Mouse (Mus musculus) intestine, embryonic 16.5 days (tissue): ENCODE data around the gene Fkbp11. TPM values are rescaled to one million over a fixed set of nuclear protein-coding genes. Genes with fewer than 3 reads are reported as not detected.
A peak's percentile ranks its signal among the peaks of the same experiment; 100 is the strongest.
"Not testable (repeated sequence)": the region's sequence is repeated elsewhere in the genome, so short reads cannot be mapped to it uniquely, and the experiment has no call there.

Source experiments
- ATAC-seq: fragments of 200-750 bp; cut with Nextera tagmentation; 2 replicates; pipeline ENCODE4 v1.8.0; 2017; ENCODE audit warnings: moderate TSS enrichment, moderate library complexity
- H3K27ac ChIP-seq: fragments of 300-500 bp; sonication (generic); 2 replicates; pipeline ENCODE4 v1.5.1; 2014; ENCODE audit warnings: mild to moderate bottlenecking, low read length
- H3K27me3 ChIP-seq: fragments of 300-500 bp; sonication (generic); replicated peaks from 2 replicates; pipeline ENCODE4 v1.6.1; 2014; ENCODE audit warnings: low read length, control low read depth, mixed read lengths; ENCODE audit not compliant: control insufficient read depth, insufficient read depth
- H3K36me3 ChIP-seq: fragments of 300-500 bp; sonication (generic); 2 replicates; pipeline ENCODE4 v1.6.1; 2014; ENCODE audit warnings: low read length, control low read depth; ENCODE audit not compliant: control insufficient read depth, insufficient read depth
- H3K4me1 ChIP-seq: fragments of 300-500 bp; sonication (generic); 2 replicates; pipeline ENCODE4 v1.6.1; 2014; ENCODE audit warnings: low read length, control low read depth, mixed read lengths; ENCODE audit not compliant: control insufficient read depth, insufficient read depth
- H3K4me2 ChIP-seq: fragments of 300-500 bp; sonication (generic); 2 replicates; pipeline ENCODE4 v1.6.1; 2014; ENCODE audit warnings: low read depth, low read length, control low read depth
- H3K4me3 ChIP-seq: fragments of 300-500 bp; sonication (generic); 2 replicates; pipeline ENCODE4 v1.5.1; 2014; ENCODE audit warnings: mild to moderate bottlenecking, low read length
- H3K9ac ChIP-seq: fragments of 300-500 bp; sonication (generic); 2 replicates; pipeline ENCODE4 v1.6.1; 2014; ENCODE audit warnings: low read depth, low read length
- H3K9me3 ChIP-seq: fragments of 300-500 bp; sonication (generic); 2 replicates; pipeline ENCODE4 v1.6.1; 2016; ENCODE audit warnings: low read length, control low read depth; ENCODE audit not compliant: control insufficient read depth
- WGBS: fragments of 180-500 bp; shearing (Covaris S2); extraction: QIAGEN DNeasy Blood & Tissue Kit; methylation state at CpG from one replicate; pipeline ENCODE4 v1.1.7; 2014; 5-methylcytosine and 5-hydroxymethylcytosine counted together
- polyA plus RNA-seq: library from polyadenylated mRNA; unstranded; fragments of >200 nt; fragmentation: Nextera tagmentation; extraction: Ambion mirVana; gene quantifications from 2 replicates; pipeline ENCODE4 v1.2.1, GENCODE M21; 2015

Gene Fkbp11
- polyA plus RNA-seq, 1 experiment from 2014 or later: 96.8 TPM

- not testable (repeated sequence) for H3K27me3 ChIP-seq, H3K4me3 ChIP-seq, H3K9ac ChIP-seq, H3K4me1 ChIP-seq, H3K27ac ChIP-seq, H3K9me3 ChIP-seq, H3K4me2 ChIP-seq, ATAC-seq
- peaks cover 15% of the 10 kb centered on the region; the same call in 1 of the 2 replicates for H3K36me3 ChIP-seq
- WGBS: 87% methylated on average over 3 of the region's 3 CpGs
Measured at GRCm38 (mm10) chr15:98743863-98744262, 15.9 kb upstream of the Fkbp11 start.

GRCm38 (mm10) chr15:98742766-98743428 lies 14.9 kb upstream of the Fkbp11 start:
- Histone ChIP-seq H3K4me3 (no peak overlapping the region), H3K27ac (no peak overlapping the region), H3K9me3 (no peaks in the 10 kb centered on the region), H3K36me3 (peaks cover 19% of the 10 kb centered on the region; the same call in 1 of the 2 replicates), H3K4me2 (no peak overlapping the region), H3K27me3 (no peaks in the 10 kb centered on the region), H3K9ac (no peak overlapping the region), H3K4me1 (peaks cover 1% of the 10 kb centered on the region)
- ATAC-seq: no peak
- WGBS: 77% methylated on average over 8 of the region's 8 CpGs

- Histone ChIP-seq H3K9me3 (no peaks in the 10 kb centered on the region), H3K27me3 (no peaks in the 10 kb centered on the region), H3K36me3 (peaks cover 30% of the 10 kb centered on the region; the same call in 1 of the 2 replicates), H3K4me3 (no peak overlapping the region), H3K4me2 (no peak overlapping the region), H3K27ac (no peak overlapping the region), H3K4me1 (peaks cover under 1% of the 10 kb centered on the region; the same call in 1 of the 2 replicates), H3K9ac (no peak overlapping the region)
- ATAC-seq: no peak
- 86% methylated on average over 8 of the region's 8 CpGs for WGBS
Measured at GRCm38 (mm10) chr15:98740219-98740618, 12.2 kb upstream of the Fkbp11 start.

DNA sequence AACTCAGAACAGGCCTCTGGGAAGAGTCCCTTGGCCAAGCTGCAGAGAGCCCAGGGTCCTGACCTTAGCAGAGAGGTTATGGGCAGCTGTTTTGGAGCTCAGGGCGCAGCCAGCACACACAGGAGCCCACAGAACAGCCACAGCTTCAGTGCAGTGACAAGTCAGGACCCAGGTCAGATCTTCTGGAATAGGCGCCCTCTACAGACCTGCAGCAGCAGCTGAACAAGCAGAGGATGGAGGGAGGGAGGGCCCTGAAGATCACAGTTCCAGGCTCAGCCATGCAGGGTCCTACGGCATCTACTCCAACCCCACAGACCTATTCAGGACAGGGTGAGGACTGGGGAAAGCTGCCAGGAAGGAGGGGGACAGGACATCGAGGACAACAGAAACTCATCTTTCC lies 10.8 kb upstream of the Fkbp11 start:
- Histone ChIP-seq H3K9me3 (no peaks in the 10 kb centered on the region), H3K4me2 (no peak overlapping the region), H3K27ac (no peak overlapping the region), H3K9ac (no peak overlapping the region), H3K27me3 (no peaks in the 10 kb centered on the region), H3K36me3 (peaks cover 30% of the 10 kb centered on the region; the same call in 1 of the 2 replicates), H3K4me3 (no peak overlapping the region), H3K4me1 (peaks cover 2% of the 10 kb centered on the region; the same call in 1 of the 2 replicates)
- WGBS: 73% methylated on average over 4 of the region's 4 CpGs
- ATAC-seq: no peak

DNA sequence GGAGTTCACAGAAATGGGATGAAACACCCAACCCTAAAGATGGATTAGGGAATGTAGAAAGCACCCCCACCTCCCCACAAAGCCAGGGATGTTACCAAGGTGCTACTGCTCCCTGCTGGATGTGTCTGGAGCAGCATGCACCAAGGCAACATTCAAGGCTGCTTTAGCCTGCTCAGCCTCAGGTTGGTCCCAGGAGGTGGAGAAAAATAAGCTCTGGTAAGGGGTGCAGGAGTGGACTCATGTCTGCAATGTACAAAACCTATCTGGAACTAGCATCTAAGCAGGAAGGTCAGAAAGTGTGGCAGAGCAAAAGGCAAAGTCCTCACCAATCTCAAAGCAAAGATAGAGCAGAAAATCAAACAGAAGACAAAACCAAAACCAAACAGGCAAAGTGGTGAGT lies 9.9 kb upstream of the Fkbp11 start:
- Histone ChIP-seq H3K36me3 (peaks cover 30% of the 10 kb centered on the region; the same call in 1 of the 2 replicates), H3K4me3 (no peak overlapping the region), H3K9me3 (no peaks in the 10 kb centered on the region), H3K27ac (no peak overlapping the region), H3K9ac (no peak overlapping the region), H3K27me3 (no peaks in the 10 kb centered on the region), H3K4me1 (0 out of 2 replicates have a peak, but pooled peaks cover 6% of the 10 kb centered on the region), H3K4me2 (no peak overlapping the region)
- no peak for ATAC-seq

DNA sequence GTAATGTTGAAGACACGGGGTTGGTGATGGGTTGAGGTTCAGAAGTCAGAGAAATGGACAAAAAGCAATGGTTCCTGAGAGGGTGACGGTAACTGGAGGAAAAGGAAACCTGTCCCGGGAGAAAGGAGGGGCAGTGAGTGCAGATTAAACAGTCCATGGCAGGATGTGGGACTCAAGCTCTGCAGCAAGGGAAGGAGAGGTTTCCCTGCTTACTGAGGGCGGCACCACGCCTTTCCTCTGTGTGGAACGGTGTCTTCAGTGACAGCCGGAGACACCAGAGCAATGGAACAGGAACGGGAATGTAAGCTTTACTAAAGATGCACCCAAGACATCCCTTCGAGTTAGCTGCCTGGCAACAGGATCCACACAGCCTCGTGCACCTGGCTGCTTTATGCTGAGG lies 8.5 kb upstream of the Fkbp11 start:
- peaks cover 30% of the 10 kb centered on the region; the same call in 1 of the 2 replicates for H3K36me3 ChIP-seq
- H3K9me3 ChIP-seq: no peaks in the 10 kb centered on the region
- no peak overlapping the region for H3K4me2 ChIP-seq
- no peak for ATAC-seq
- H3K27me3 ChIP-seq: no peaks in the 10 kb centered on the region
- no peak overlapping the region; the same call in 1 of the 2 replicates for H3K27ac ChIP-seq
- H3K9ac ChIP-seq: no peak overlapping the region
- H3K4me3 ChIP-seq: no peak overlapping the region
- 88% methylated on average over 10 of the region's 10 CpGs for WGBS
- H3K4me1 ChIP-seq: peaks cover 9% of the 10 kb centered on the region; the same call in 1 of the 2 replicates

DNA sequence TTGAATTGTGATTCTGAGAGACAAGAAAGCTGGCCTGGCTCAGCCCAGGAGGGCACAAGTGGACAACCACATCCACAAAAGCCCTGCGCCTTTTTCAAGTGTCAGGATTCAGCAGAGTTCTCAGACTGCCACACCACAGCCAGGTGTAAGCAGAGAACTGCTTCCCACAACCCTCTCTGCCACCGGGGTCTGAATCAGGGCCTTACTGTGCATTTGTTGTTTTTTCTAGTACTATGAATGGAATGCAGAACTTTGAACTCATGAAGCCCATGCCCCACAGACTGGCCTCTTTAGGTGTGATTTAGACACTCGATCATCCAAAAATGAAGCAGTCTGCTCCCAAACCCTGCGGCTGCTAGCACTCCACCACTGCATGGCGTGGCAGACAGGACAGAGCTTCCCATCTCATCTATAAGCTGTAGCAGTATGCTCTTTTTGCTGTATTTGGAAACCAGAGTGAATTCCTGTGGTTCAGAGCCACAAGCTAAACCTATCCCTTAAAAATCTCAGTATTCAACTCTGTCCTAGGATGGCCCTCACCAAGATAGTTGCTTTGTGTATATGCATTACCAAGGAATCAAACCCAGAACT lies 6.1 kb upstream of the Fkbp11 start:
- Histone ChIP-seq H3K9ac (no peak overlapping the region), H3K27me3 (no peaks in the 10 kb centered on the region), H3K36me3 (peaks cover 15% of the 10 kb centered on the region; the same call in 1 of the 2 replicates), H3K9me3 (no peaks in the 10 kb centered on the region), H3K4me1 (peaks cover 9% of the 10 kb centered on the region; the same call in 1 of the 2 replicates), H3K4me3 (no peak overlapping the region), H3K27ac (peak overlapping the region; percentile 67), H3K4me2 (no peak overlapping the region)
- 64% methylated on average over 5 of the region's 5 CpGs for WGBS
- peak; percentile 30 for ATAC-seq

DNA sequence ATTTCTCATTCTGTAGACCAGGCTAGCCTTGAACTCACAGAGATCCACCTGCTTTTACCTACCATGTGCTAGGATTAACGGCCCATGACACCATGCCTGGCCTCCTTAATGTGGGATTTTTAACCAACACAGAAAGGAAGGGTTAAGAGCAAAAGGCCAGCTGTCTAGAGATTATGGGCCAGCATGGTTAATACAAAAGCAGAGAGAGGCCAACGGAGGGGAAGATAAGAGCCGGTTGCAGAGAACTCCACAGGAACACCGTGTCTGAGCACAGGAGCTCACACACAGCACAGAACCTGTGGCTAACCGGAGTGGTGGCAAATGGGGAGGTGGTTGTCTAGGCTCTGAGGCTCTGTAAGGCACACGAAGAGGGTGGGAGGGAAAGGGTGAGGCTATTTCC lies 5.4 kb upstream of the Fkbp11 start:
- H3K27ac ChIP-seq: peak overlapping the region; percentile 67
- no peak overlapping the region for H3K4me3 ChIP-seq
- H3K4me1 ChIP-seq: peaks cover 10% of the 10 kb centered on the region; the same call in 1 of the 2 replicates
- no peaks in the 10 kb centered on the region for H3K27me3 ChIP-seq
- peak; percentile 77 for ATAC-seq
- H3K36me3 ChIP-seq: peaks cover 11% of the 10 kb centered on the region; the same call in 1 of the 2 replicates
- WGBS: 53% methylated on average over 6 of the region's 6 CpGs
- no peaks in the 10 kb centered on the region for H3K9me3 ChIP-seq
- no peak overlapping the region for H3K9ac ChIP-seq
- no peak overlapping the region; the same call in 1 of the 2 replicates for H3K4me2 ChIP-seq

GRCm38 (mm10) chr15:98732006-98732531 lies 4.1 kb upstream of the Fkbp11 start:
- H3K4me3 ChIP-seq: no peak overlapping the region
- no peaks in the 10 kb centered on the region for H3K27me3 ChIP-seq
- H3K9ac ChIP-seq: no peak overlapping the region
- H3K9me3 ChIP-seq: no peaks in the 10 kb centered on the region
- peaks cover 11% of the 10 kb centered on the region; the same call in 1 of the 2 replicates for H3K36me3 ChIP-seq
- 61% methylated on average over 8 of the region's 8 CpGs for WGBS
- H3K27ac ChIP-seq: no peak overlapping the region; the same call in 1 of the 2 replicates
- no peak for ATAC-seq
- H3K4me2 ChIP-seq: no peak overlapping the region
- peaks cover 18% of the 10 kb centered on the region; the same call in 1 of the 2 replicates for H3K4me1 ChIP-seq
